Mouse (Mus musculus) bone marrow, adult 2 months (tissue): ENCODE measurements at regions not wholly inside any gene's neighbourhood (a gene's known extent, or its start where the extent isn't known, plus 50 kb on each side); places are given as distances from the start of the nearest gene placed in this dataset.

ENCODE experiments used
- H3K27ac ChIP-seq: fragments of 200-500 bp; 2 replicates; pipeline ENCODE4 v1.5.1; 2012; ENCODE audit warnings: low read depth, mild to moderate bottlenecking, control low read depth, inconsistent platforms, low read length; ENCODE audit not compliant: control insufficient read depth, poor library complexity, insufficient read depth
- H3K4me1 ChIP-seq: fragments of 200-500 bp; 2 replicates; pipeline ENCODE4 v1.6.1; 2011; ENCODE audit warnings: low read length; ENCODE audit not compliant: control insufficient read depth, insufficient read depth
- H3K4me3 ChIP-seq: fragments of 200-500 bp; replicated peaks from 2 replicates; pipeline ENCODE3; 2011; ENCODE audit warnings: mild to moderate bottlenecking, low read depth, low read length, control low read depth; ENCODE audit not compliant: control insufficient read depth
- CTCF ChIP-seq: fragments of 200-500 bp; IDR thresholded peaks from 2 replicates; pipeline ENCODE4 v1.5.1; 2011; ENCODE audit warnings: low read length, control low read depth; ENCODE audit not compliant: control insufficient read depth, insufficient read depth
- POLR2A ChIP-seq: fragments of 200-500 bp; IDR thresholded peaks from 2 replicates; pipeline ENCODE4 v1.6.1; 2011; ENCODE audit warnings: low read depth, mild to moderate bottlenecking, control low read depth, low read length, borderline replicate concordance; ENCODE audit not compliant: control insufficient read depth
- WGBS: fragments of 180-500 bp; shearing (Covaris S2); methylation state at CpG from one replicate; pipeline ENCODE4 v1.1.7; 2018; 5-methylcytosine and 5-hydroxymethylcytosine counted together

GRCm38 (mm10) chr2:51237451-51237850 lies 88.5 kb upstream of the Rnd3 start:
- H3K4me1 ChIP-seq = no peaks in the 10 kb centered on the region
- no peak overlapping the region for H3K4me3 ChIP-seq
- TF ChIP-seq POLR2A (no peak), CTCF (no peak)
- 86% methylated on average over 10 of the region's 10 CpGs for WGBS
- H3K27ac ChIP-seq = no peak overlapping the region

GRCm38 (mm10) chr2:51236852-51237251 lies 87.9 kb upstream of the Rnd3 start:
- no peak overlapping the region for H3K27ac ChIP-seq
- H3K4me3 ChIP-seq = no peak overlapping the region
- no peaks in the 10 kb centered on the region for H3K4me1 ChIP-seq
- TF ChIP-seq CTCF = no peak
- no peak for TF ChIP-seq POLR2A
- 79% methylated on average over 3 of the region's 3 CpGs for WGBS

- WGBS = 71% methylated on average over 5 of the region's 5 CpGs
- TF ChIP-seq CTCF (no peak), POLR2A (no peak)
Observed at GRCm38 (mm10) chr2:51234427-51234826, 85.5 kb upstream of the Rnd3 start.

GRCm38 (mm10) chr2:51222851-51223250 lies 73.9 kb upstream of the Rnd3 start:
- Histone ChIP-seq H3K27ac (no peak overlapping the region), H3K4me1 (no peaks in the 10 kb centered on the region), H3K4me3 (no peak overlapping the region)
- no peak for TF ChIP-seq CTCF
- no peak for TF ChIP-seq POLR2A
- WGBS = 0% methylated on average over 1 of the region's 1 CpGs

More at GRCm38 (mm10) chr2:51234427-51234826, 85.5 kb upstream of the Rnd3 start:
- Histone ChIP-seq H3K4me3 (no peak overlapping the region), H3K4me1 (no peaks in the 10 kb centered on the region), H3K27ac (no peak overlapping the region)

- H3K4me1 ChIP-seq = no peaks in the 10 kb centered on the region
- no peak overlapping the region for H3K4me3 ChIP-seq
- no peak overlapping the region for H3K27ac ChIP-seq
- WGBS = 64% methylated on average over 6 of the region's 6 CpGs
- no peak for TF ChIP-seq POLR2A
- TF ChIP-seq CTCF = no peak
Observed at GRCm38 (mm10) chr2:51219714-51220113, 70.8 kb upstream of the Rnd3 start.

- H3K4me3 ChIP-seq = no peak overlapping the region
- no peaks in the 10 kb centered on the region for H3K4me1 ChIP-seq
- H3K27ac ChIP-seq = no peak overlapping the region
- TF ChIP-seq CTCF (no peak), POLR2A (no peak)
- WGBS = 76% methylated on average over 7 of the region's 7 CpGs
Observed at GRCm38 (mm10) chr2:51207150-51208022, 58.5 kb upstream of the Rnd3 start.

- 62% methylated on average over 4 of the region's 4 CpGs for WGBS
- TF ChIP-seq POLR2A (no peak), CTCF (no peak)
- H3K27ac ChIP-seq = no peak overlapping the region
Observed at GRCm38 (mm10) chr2:51206332-51206731, 57.4 kb upstream of the Rnd3 start.

More at GRCm38 (mm10) chr2:51206332-51206731, 57.4 kb upstream of the Rnd3 start:
- Histone ChIP-seq H3K4me3 (no peak overlapping the region), H3K4me1 (no peaks in the 10 kb centered on the region)
